Mouse (Mus musculus) spleen, postnatal 36 days (tissue): ENCODE data around the gene Efna2.
A peak's percentile ranks its signal among the peaks of the same experiment; 100 is the strongest.

Source experiments
- DNase-seq, 2 experiments: peaks; one replicate each; pipeline ENCODE4 v3.0.0; 2022; ENCODE audit warnings: low spot score in 2 of 2, mixed read lengths in 1 of 2

Gene Efna2

DNA sequence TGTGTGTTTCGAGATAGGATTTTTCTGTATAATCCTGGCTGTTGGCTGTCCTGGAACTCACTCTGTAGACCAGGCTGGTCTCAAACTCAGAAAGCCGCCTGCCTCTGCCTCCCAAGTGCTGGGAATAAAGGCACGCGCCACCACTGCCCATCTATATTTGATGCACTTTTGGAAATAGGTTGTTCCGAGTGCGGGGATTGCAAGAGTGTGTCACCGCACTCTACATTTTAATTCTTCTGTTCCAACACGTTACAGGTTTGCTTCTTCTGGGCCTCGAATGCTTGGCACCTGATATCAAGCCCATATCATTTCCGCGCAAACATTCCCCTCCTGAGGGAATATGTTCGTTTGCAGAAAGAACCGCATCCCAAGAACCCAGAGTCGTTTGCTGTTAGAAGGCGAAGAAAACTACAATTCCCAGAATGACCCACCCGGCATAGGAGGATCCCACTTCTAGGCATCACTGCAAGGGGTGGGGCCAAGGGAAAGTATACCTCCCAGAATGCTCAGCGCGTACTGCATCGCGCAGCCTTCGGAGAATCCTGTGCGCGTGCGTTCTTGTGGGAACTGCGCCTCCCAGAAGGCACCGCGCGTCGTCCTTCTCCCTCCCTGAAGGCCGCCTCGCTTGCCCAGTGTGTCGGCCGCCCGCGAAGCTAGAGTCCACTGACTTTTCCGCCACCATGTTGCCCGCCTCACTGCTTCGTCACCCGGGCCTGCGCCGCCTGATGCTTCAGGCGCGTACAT, 37.3 kb upstream of the Efna2 start:
- peak; percentile 96 to 98 for DNase-seq

DNA sequence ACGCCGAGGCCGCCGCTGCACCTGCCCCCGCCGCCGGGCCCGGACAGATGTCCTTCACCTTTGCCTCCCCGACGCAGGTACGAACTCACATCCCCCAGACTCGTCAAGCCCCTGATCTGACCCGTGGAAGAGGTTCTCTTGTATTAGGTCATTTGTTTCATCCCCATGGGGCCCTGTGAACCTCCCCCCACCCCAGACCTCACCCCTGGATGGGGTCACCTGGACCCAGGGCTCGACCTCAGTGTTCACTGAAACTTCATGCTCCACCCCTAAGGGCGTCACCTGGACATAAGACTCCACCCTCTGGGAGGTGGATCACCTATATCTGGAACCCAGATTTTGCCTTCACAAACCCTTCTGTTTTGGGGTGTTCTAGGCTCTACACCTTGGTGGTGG, 36.8 kb upstream of the Efna2 start:
- peak in 1 of 2 experiments; percentile 63 for DNase-seq

DNA sequence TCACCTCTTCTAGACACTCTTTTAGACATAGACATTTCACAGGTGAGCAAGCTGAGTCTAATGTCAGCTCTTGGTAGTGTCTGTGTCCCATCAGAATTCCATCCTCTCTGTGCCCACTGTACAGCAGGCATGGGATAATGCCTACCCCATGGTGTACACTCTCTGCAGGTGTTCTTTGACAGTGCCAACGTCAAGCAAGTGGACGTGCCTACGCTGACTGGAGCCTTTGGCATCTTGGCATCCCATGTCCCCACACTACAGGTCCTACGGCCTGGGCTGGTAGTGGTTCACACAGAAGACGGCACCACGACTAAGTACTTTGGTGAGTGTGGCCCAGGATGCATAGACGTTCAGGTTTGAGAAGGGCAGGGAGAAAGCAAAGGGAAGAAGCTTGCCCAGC, 35.6 kb upstream of the Efna2 start:
- DNase-seq, result peak in 1 of 2 experiments; percentile 7

DNA sequence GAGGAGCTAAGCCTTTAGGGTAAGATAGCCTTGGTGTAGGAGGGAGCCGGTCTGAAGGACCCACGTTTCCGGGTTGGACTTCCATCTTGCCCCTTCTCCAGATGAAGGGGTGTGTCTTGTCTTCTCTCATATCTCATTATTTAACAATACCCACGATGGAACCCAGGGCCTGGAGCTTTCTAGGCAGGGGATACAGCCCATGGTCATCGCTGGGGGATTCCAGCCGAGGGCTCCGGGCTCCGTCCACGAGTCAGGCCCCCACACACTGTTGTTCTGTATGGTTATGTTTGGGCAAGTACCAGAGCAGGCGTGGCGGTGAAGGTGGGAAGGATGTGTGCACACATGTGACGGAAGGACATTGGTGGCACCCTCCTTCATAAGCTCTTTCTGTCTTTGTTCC, 35.1 kb upstream of the Efna2 start:
- DNase-seq, result peak in 1 of 2 experiments; percentile 8

DNA sequence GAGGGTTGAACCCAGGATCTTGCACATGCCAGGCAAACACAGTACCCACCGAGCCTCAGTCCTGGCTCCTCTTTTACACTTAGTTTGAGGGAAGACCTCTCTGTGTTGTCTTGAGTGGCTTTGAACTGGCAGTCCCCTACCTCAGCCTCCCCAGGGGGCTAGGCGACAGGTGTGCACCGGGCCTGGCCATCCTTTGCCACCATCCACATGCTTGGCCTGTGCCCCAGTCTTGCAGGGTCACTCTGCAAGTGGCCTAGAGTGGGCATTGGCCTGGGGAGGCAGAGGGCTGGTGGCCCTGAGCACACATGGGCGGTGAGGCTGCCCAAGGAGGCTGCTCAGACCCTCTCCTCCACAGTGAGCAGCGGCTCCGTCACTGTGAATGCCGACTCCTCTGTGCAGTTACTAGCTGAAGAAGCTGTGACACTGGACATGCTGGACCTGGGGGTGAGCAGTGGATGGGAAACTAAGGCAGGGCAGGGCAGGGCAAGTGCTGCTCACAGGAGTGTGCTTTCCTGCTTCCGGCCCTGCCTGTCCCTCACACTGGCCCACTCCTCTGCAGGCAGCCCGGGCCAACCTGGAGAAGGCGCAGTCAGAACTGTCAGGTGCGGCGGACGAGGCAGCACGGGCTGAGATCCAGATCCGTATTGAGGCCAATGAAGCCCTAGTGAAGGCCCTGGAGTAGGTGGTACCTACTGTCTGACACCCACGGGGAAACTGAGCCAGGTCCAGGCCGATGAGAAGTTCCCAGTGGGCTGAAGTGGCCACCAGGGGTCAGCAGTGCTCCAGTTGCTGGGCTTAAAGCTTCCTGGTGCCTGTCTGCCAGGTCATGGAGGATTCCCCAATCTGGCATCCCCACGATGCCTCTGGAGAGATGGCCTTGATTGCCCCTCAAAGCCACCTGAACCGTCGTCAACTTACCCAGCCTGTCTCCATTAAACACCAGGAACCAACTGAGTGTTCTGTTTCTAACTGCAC, 34.1 kb upstream of the Efna2 start:
- peak; percentile 68 to 70 for DNase-seq

DNA sequence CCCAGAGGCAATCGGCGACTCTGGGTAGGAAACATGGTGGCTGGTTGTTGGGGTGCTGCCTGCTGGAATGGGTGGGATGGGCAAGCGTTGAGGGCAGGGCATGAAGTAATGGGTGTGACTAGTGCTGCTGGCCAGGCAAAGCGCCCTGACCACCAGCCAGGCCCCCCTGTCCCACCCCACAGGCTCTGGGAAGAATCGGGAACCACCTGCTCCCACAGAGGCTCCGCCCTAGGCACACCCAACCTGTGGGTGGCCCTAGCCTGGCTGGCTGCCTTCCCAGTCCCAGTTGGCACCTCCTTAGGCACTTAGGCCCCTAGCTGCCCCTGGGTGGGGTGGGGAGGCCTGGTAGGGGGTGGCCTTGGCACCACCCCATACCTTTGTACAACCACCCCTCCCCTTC, 33.4 kb upstream of the Efna2 start:
- DNase-seq, result peak in 1 of 2 experiments; percentile 65

DNA sequence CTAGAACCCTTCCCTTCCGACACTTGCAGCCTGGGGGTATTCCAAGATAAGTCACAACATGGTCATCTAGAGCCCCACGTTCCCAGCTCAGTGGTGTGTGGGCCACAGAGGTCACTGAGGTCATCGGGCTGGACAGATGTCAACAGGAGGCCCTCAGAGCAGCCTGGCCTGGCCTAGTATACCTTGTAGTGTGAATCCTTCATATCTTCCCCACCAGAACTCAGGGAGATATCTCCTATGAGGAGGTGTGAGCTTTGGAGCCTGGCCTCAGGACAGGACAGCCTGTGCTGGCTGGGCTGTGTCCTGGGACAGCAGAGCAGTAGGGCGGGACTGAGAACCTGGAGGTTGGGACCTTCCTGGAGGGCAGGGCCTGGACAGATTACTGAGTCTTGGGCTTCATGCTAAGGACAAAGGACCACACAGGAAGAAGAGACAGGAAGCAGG, 32.7 kb upstream of the Efna2 start:
- DNase-seq, result no peak

DNA sequence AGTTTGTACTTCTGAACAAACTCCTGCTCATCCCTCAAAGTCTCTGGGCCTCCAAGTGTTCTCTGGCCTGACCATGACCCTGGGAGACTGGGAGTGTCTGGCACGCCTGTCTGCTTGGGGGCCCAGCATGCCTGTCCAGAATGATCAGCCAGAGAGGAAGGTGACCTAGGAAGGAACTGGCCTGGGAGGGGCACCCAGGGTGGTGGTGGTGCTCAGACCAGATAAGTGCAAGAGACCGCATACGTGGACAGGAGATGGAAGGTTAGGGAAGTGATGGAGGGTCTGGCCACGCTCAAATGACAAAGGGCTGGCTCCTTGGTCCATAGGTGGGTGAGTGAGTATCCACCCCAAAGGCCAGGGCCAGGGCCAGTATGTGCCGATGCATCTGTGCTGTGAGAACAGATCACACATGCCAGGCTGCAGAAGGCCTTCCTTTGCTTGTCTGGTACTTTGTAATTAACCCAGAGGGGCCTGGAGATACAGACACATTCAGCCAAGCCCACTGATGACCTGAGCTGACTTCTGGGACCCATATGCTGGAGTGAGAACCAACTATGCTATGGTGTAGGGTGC, 32.0 kb upstream of the Efna2 start:
- DNase-seq, result peak in 1 of 2 experiments; percentile 34

DNA sequence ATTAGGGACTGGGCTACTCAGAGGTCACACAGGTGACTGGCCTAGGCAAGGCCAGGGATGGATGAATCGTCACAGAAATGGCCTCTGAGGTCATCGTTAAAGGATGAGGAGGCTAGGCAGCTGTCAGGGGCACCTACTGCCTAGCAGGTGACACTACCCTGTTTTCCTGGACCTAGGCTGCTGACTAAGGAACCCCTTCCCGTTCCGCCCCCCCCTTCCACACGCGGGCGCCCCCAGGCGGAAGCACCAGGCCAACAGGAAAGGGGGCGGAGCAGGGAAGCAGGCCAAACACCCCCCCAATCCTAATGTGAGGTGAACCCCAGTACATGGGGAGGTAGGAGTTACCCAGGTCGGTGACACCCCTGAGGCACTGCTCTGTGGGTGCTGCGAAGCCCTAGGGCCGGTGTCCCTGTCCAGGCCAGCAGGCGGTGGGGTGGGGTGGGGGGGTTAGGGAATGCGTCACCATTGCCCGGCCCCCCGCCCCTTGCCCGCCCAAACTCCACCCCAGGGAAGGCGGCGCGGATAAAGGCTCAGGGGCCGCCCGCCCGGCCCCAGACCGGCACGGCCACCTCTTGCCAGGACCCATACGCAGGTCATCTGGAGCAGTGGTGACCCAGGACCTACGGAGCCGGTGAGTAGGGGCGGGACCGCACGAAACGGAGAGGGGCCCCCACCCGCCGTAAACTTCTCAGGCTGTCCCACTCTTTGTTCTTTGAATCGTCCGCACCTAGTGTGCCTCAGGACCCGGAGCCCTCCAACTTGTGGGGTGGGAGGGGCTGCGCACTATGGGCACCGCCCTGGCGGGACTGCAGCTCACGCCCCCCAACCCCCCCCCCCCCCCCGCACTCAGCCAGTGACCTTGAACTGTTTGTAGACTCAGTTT, 31.3 kb upstream of the Efna2 start, which contains the start of gene Midn:
Gene Midn, plus strand, starts transcription at position 554 of the 883 bp plus-strand sequence.
- peak; percentile 54 to 65 for DNase-seq

DNA sequence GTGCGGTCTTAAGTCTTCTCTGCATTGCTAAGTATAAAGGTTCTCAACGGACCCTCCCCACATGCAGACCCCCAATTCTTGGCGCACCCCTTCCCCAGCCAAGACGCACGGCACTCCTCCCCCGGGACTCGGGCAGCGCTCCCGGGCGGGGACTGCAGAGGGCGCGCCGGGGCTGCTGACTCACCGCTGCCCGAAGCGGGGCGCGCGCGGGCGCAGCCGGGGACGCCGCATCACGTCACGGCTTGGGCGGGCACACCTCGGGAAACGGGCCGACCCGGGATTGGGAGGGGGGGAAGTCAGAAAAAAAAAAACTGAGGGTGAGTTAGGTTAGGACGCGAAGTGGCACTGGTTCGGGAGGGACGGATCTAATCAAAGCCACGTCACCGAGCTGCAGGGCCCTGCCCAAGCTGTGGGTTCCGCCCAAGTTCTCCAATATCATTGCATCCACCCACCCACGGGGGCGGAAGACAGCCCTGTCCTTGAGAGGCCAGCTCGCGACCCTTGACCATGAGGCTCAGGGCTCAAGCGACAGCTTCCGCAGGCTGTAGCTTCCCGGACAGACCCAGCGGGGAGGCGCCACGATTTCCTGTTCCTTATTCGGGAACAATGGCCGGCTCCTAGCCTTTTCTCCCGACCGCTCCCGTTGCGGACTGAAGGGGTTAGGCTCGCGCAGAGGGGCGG, 30.5 kb upstream of the Efna2 start:
- DNase-seq, result peak; percentile 89 to 90

DNA sequence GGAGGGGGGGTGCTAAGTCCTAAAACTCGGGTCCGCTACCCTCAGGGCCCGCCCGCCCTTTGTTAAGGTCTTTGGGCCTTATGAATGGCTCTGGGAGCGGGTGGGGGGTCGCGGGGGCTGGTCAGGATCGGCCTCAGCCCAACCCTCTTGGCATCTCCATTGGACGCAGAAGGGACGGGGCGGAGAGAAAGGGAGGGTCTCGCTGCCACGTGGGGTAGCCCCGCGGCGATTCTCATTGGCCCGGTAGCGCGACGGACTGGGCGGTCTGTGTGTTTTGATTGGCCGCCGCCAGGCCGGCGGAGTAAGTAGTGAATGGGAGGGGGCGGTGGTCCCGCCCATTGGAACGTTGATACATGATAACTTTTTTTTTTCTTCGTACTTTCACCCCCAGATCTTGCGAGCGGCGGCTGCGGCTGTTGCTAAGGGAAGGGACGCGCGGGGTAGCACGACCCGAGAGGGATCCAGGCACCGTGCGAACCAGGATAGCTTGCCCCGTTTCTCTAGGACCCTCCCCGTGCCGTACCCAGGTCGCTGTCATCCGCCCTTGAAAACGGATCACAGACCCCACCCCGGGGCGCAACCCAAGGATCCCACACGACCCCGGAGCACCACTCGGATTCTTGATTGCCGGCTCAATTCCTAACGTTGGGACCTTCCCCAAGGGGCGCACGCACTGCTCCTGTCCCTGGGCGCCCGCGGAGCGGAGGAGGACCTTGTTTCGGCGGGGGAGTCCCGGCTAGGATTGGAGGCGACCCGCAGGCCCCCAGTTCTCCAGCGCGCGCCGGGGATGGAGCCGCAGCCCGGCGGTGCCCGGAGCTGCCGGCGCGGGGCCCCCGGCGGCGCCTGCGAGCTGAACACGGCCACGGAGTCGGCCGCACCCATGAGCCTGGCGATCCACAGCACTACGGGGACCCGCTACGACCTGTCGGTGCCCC, 29.7 kb upstream of the Efna2 start:
- peak; percentile 98 for DNase-seq

DNA sequence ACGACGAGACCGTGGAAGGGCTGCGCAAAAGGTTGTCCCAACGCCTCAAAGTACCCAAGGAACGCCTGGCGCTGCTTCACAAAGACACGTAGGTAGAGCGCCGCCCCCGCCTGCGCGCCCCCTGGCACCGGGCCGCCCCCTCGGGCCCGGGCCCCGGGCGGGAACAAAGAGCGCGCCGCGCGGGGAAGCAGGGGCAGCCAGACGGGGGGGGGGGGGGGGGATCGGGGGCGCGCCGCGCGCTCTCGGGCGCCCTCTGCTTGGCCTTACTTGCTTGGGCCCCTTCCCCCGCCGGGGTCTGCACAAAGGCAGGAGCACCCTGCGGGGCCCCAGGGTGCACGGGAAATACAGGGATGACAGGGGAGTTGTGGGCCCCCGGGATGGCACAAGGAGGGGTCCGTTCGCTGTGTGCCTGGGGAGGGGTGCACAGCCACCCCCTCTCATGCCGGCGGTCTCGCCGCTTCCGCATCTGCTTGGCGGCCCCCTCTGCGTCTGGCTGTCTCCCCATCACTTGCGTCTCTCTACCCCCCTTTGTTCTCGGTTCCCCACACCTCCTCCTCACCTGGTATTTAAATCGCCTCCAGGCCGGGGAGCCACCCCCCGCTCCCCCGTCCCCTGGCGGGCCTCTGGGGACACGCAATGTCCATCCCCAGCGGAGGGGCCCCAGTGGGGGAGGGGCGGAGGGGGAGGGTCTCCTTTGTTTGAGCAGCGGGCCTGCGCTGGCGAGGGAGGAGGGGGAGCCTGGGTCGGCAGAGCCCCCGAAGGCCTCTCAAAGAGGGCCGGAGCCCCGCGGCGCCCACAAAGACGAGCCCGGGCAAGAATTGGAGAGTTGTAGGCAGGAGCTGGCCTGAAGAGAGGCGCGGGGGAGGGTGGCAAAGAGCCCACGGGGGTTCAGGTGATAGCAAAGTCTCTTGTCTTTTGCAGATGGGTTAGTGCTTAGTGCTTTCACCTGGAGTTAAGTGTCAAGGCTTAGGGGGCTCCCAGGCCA, 28.8 kb upstream of the Efna2 start:
- peak; percentile 81 to 83 for DNase-seq

DNA sequence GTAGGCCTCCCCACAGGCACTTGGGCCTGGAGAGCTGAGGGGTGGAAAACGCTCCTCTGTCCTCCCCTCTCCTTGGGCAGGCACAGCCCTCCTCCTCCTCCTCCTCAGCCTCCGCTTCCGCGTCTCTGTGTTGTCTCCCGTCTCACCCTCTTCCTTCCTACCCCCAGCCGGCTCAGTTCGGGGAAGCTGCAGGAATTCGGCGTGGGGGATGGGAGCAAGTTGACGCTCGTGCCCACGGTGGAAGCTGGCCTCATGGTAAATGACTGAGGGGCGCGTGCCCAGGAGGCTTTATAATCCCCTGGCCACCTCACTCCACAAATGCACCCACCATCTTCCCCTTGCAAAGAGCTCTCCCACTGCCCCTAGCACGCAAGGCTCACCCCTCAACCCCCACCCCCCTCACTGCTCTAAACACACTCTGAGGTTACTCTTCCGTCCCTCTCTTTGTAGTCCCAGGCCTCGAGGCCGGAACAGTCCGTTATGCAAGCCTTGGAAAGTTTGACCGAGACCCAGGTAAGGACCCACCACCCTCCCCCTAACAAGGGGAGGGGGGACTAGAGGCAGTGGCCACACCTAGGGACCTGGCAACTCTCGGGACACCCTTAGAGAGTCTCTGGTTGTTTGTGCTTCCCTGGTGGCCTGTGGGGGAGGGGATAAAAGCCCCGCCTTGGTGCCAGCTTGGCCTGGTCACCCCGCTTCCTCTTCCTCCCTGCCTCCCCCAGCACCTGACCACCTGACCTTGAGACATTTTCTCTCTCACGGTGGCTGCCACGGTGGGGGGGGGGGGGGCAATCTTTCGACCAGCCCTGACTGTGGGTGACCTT, 27.9 kb upstream of the Efna2 start:
- DNase-seq, result peak; percentile 84 to 87

DNA sequence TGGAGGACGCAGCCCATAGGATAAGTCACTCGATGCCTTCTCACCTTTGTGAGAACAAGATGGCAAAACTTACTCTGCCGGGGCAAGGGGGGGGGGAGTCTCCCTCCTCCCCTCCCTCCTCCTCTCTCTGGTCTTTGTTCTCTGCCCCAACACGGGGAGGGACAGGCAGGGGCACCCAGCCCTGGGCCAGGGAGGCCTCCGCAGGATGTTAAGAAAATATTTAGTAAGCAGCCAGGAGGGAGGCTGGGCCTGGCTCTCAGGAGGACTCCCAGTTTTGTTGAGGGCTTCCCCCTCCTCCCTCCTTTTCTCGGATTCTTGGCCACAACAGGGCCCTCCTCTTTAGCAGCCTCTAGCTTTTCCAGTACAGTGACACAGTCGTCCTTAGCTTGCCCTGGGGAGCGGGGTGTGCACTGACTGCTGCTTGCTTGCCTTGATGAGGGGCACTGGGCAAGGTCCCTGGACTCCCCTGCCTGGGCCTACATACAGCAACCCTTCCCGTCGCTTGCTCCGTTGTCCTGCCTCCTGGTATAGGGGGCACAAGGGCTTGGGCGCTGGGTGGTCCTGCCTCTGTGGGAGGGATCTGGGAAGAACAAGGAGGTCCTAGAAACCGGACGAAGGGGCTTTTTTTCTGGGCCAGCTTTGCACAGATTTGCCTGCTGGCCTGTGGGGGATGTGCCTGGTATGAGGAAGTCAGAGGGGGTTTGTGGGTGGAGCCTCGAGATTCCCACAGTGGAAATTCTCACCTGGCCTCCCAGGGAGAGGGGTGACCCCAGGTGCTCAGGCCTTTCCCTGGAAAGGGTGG, 27.0 kb upstream of the Efna2 start:
- DNase-seq, result peak; percentile 61 to 62

DNA sequence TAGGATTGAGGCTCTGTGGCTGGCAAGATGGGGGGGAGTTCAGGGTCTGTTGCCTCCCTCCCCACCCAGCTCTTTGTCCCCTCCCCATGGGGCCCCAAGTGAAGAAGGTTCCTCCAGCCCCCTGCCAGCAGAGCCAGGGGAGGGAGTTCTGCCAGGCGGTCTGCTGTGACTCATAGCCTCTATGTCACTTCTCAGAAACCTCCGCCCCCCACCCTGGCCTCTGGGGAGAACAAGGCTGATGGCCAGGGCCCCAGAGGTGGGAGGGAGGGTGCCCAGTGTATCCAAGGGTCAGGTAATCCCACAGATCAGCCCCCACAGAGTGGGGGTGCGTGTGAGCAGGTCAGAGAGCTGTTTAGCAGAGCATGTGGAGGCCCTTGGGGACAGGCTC, 26.4 kb upstream of the Efna2 start:
- DNase-seq, result peak; percentile 70 to 76

DNA sequence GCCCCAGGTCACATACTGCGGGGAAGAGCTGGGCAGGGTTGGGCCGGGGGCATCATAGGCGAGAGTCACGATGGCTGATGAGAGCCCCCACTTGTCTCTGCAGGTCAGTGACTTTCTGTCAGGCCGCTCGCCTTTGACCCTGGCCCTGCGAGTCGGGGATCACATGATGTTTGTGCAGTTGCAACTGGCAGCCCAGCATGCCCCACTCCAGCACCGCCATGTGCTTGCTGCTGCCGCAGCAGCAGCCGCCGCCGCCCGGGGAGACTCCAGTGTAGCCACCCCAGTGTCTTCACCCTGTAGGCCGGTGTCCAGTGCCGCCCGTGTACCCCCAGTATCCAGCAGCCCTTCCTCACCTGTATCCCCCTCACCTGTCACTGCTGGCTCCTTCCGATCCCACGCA, 25.6 kb upstream of the Efna2 start:
- no peak for DNase-seq

DNA sequence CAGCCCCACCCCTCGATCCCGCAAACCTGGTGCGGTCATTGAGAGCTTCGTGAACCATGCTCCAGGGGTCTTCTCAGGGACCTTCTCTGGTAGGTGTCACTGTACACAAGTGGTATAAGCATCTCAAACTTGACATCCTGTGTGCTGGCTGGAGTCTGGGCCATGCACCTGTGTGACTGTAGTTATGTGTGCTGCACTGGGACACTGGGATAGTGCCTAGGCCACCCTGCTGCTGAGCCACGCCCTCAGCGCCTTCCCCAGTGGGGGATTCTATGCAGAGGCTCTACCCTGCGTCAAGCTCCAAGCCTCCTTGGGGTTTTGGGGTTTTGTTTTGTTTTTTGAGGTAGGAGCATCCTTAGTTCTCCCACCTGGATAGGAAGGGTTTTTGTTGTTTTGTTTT, 24.9 kb upstream of the Efna2 start:
- no peak for DNase-seq
